ENCODE assay signal across 21 mouse cellular contexts in genomic region chr13:41203691-41204090, GRCm38 (mm10). TPM values are rescaled to one million over a fixed set of nuclear protein-coding genes. Genes with fewer than 3 reads are reported as not detected.
DNase-seq lines count a peak whose midpoint lies in the region; ATAC-seq and TF ChIP-seq lines count a peak whose summit lies in the region.
"Had no signal": no experiment of that assay in that cellular context is flagged by ENCODE, and none has a peak within 500 bp of the region (broad histone marks: within the 10 kb centered on the region; RNA-seq: fewer than 3 reads in every experiment).

No protein-coding gene starts in this region.

- H3K4me1 ChIP-seq in cerebellum, adult 2 months (ENCODE audit: control insufficient read depth, insufficient read depth, low read length) = no peaks in the 10 kb centered on the region
- H3K4me1 ChIP-seq in neural tube, embryonic 13.5 days (replicated peaks) = peaks cover 28% of the 10 kb centered on the region
- peaks cover 30% of the 10 kb centered on the region for H3K4me1 ChIP-seq in neural tube, embryonic 15.5 days

- ATAC-seq in neural tube, embryonic 13.5 days (ENCODE audit: low read depth) = 0 out of 2 replicates have a peak, but pooled peaks have one; percentile 10
- 0 out of 2 replicates have a peak, but pooled peaks have one; percentile 26 for ATAC-seq in neural tube, embryonic 15.5 days (ENCODE audit: low FRiP score)
- ATAC-seq: activated CD4-positive, CD25-positive, alpha-beta regulatory T cell, adult 4 months; CD4-positive, CD25-positive, alpha-beta regulatory T cell, adult 4 months; forebrain, embryonic 13.5 days; forebrain, embryonic 15.5 days; Patski had no signal

- H3K9me3 ChIP-seq in neural tube, embryonic 13.5 days = no peaks in the 10 kb centered on the region
- H3K9me3 ChIP-seq in neural tube, embryonic 15.5 days (replicated peaks) = no peaks in the 10 kb centered on the region
- H3K9me3 ChIP-seq: embryonic facial prominence, embryonic 10.5 days; embryonic facial prominence, embryonic 12.5 days; forebrain, embryonic 13.5 days; forebrain, embryonic 15.5 days; G1E had no signal

- TF ChIP-seq POLR2A in cerebellum, adult 2 months (IDR thresholded peaks at IDR 0.05; ENCODE audit: borderline replicate concordance, insufficient read depth, low read length) = no peak

- no peaks in the 10 kb centered on the region for H3K36me3 ChIP-seq in neural tube, embryonic 13.5 days
- no peaks in the 10 kb centered on the region for H3K36me3 ChIP-seq in neural tube, embryonic 15.5 days
- H3K36me3 ChIP-seq: embryonic facial prominence, embryonic 10.5 days; embryonic facial prominence, embryonic 12.5 days; forebrain, embryonic 15.5 days; G1E had no signal

- no peak overlapping the region for H3K27ac ChIP-seq in cerebellum, adult 2 months (ENCODE audit: insufficient read depth, low read length)
- H3K27ac ChIP-seq in neural tube, embryonic 13.5 days (replicated peaks) = no peak overlapping the region
- no peak overlapping the region for H3K27ac ChIP-seq in neural tube, embryonic 15.5 days (replicated peaks)
- H3K27ac ChIP-seq: embryonic facial prominence, embryonic 10.5 days; embryonic facial prominence, embryonic 12.5 days; forebrain, embryonic 13.5 days; forebrain, embryonic 15.5 days had no signal

- H3K4me2 ChIP-seq in neural tube, embryonic 13.5 days = no peak overlapping the region
- no peak overlapping the region for H3K4me2 ChIP-seq in neural tube, embryonic 15.5 days
- H3K4me2 ChIP-seq: embryonic facial prominence, embryonic 12.5 days; forebrain, embryonic 13.5 days; forebrain, embryonic 15.5 days had no signal

- WGBS in cerebellum, adult 2 months = 42% methylated on average over 9 of the region's 9 CpGs
- WGBS in neural tube, embryonic 13.5 days = 60% methylated on average over 9 of the region's 9 CpGs
- WGBS in neural tube, embryonic 15.5 days = 47% methylated on average over 9 of the region's 9 CpGs

- no peak for TF ChIP-seq CTCF in cerebellum, adult 2 months (IDR thresholded peaks at IDR 0.05; ENCODE audit: borderline replicate concordance, insufficient read depth, low read depth, low read length)

- peak; percentile 16 to 17 for DNase-seq in cerebellum, postnatal 10 days
- no peak for DNase-seq in cerebellum, adult 2 months
- DNase-seq in neural tube, embryonic 10.5 days (ENCODE audit: extremely low spot score, low spot score) = no peak
- DNase-seq in retina, postnatal 1 day = peak; percentile 63
- no peak for DNase-seq in right cerebral cortex, postnatal 4 days
- DNase-seq: adrenal gland, adult 8-10 months; adrenal gland, postnatal 14 days; adrenal gland, postnatal 36 days; B cell, adult 2 months; cerebellum, adult 8-10 months; cerebellum, postnatal 25 days had no signal

- H3K4me3 ChIP-seq in cerebellum, adult 2 months (replicated peaks; ENCODE audit: insufficient read depth, low read depth, low read length) = no peak overlapping the region
- no peak overlapping the region for H3K4me3 ChIP-seq in neural tube, embryonic 13.5 days
- H3K4me3 ChIP-seq in neural tube, embryonic 15.5 days (replicated peaks) = no peak overlapping the region
- H3K4me3 ChIP-seq: embryonic facial prominence, embryonic 10.5 days; embryonic facial prominence, embryonic 12.5 days; forebrain, embryonic 13.5 days; forebrain, embryonic 15.5 days had no signal

- H3K27me3 ChIP-seq in cerebellum, adult 2 months (ENCODE audit: control insufficient read depth, insufficient read depth, low read length) = no peaks in the 10 kb centered on the region
- H3K27me3 ChIP-seq in neural tube, embryonic 13.5 days = no peaks in the 10 kb centered on the region
- no peaks in the 10 kb centered on the region for H3K27me3 ChIP-seq in neural tube, embryonic 15.5 days (replicated peaks)
- H3K27me3 ChIP-seq: embryonic facial prominence, embryonic 12.5 days; forebrain, embryonic 13.5 days; forebrain, embryonic 15.5 days had no signal

- no peak overlapping the region for H3K9ac ChIP-seq in neural tube, embryonic 13.5 days
- H3K9ac ChIP-seq in neural tube, embryonic 15.5 days (replicated peaks) = no peak overlapping the region
- H3K9ac ChIP-seq: embryonic facial prominence, embryonic 12.5 days; forebrain, embryonic 13.5 days; forebrain, embryonic 15.5 days had no signal

RNA-seq across cellular contexts. Expression of gene Elovl2, which starts 16.5 kb away (rescaled TPM):
- polyA plus RNA-seq in cerebellum, adult 2 months (2012; rRNA removed) = 18.5 and 20.0 TPM in 2 replicates
- polyA plus RNA-seq in neural tube, embryonic 13.5 days (2015; fragmentation: Nextera tagmentation; extraction: Ambion mirVana) = 36.4 and 43.4 TPM in 2 replicates
- 30.7 and 35.2 TPM in 2 replicates for polyA plus RNA-seq in neural tube, embryonic 15.5 days (2015; fragmentation: Nextera tagmentation; extraction: Ambion mirVana)
- polyA plus RNA-seq: activated CD4-positive, CD25-positive, alpha-beta regulatory T cell, adult 4 months; CD4-positive, CD25-positive, alpha-beta regulatory T cell, adult 4 months; G1E; Patski had no signal

RNA-seq across cellular contexts. Expression of gene Smim13, which starts 46.0 kb away (rescaled TPM):
- polyA plus RNA-seq in cerebellum, adult 2 months (2012; rRNA removed) = 70.5 and 76.2 TPM in 2 replicates
- 22.4 and 22.7 TPM in 2 replicates for polyA plus RNA-seq in neural tube, embryonic 13.5 days (2015; fragmentation: Nextera tagmentation; extraction: Ambion mirVana)
- polyA plus RNA-seq in neural tube, embryonic 15.5 days (2015; fragmentation: Nextera tagmentation; extraction: Ambion mirVana) = 28.2 and 31.2 TPM in 2 replicates

Comparison
In these comparisons a context has a peak if more than half of its experiments do, and no peak if none do; other contexts are left out.
1. DNase-seq: peak in cerebellum, postnatal 10 days (2 of 2) and retina, postnatal 1 day (single experiment); none in cerebellum, adult 2 months (0 of 2), neural tube, embryonic 10.5 days (single experiment) and right cerebral cortex, postnatal 4 days (single experiment).